Mouse (Mus musculus) embryonic facial prominence, embryonic 13.5 days (tissue): Measurements from ENCODE around the gene Oxsr1. TPM values are rescaled to one million over a fixed set of nuclear protein-coding genes. Genes with fewer than 3 reads are reported as not detected.

Experiments
- ATAC-seq: fragments of 200-750 bp; cut with Nextera tagmentation; 2 replicates; pipeline ENCODE4 v1.8.0; 2017; ENCODE audit warnings: low read depth; ENCODE audit not compliant: insufficient number of reproducible peaks, insufficient read depth, low FRiP score, low TSS enrichment
- H3K27ac ChIP-seq: fragments of 300-500 bp; sonication (generic); 2 replicates; pipeline ENCODE4 v1.5.1; 2015; ENCODE audit warnings: moderate library complexity, mild to moderate bottlenecking, inconsistent platforms
- H3K27me3 ChIP-seq: fragments of 300-500 bp; sonication (generic); 2 replicates; pipeline ENCODE4 v1.6.1; 2015; ENCODE audit warnings: mild to moderate bottlenecking, inconsistent platforms
- H3K36me3 ChIP-seq: fragments of 300-500 bp; sonication (generic); 2 replicates; pipeline ENCODE4 v1.6.1; 2015; ENCODE audit warnings: mild to moderate bottlenecking, inconsistent platforms
- H3K4me1 ChIP-seq: fragments of 300-500 bp; sonication (generic); 2 replicates; pipeline ENCODE4 v1.6.1; 2015; ENCODE audit warnings: inconsistent platforms
- H3K4me2 ChIP-seq: fragments of 300-500 bp; sonication (generic); 2 replicates; pipeline ENCODE4 v1.6.1; 2015; ENCODE audit warnings: moderate library complexity, mild to moderate bottlenecking, inconsistent platforms
- H3K4me3 ChIP-seq: fragments of 300-500 bp; sonication (generic); 2 replicates; pipeline ENCODE4 v1.5.1; 2015; ENCODE audit warnings: mild to moderate bottlenecking, inconsistent platforms
- H3K9ac ChIP-seq: fragments of 300-500 bp; sonication (generic); 2 replicates; pipeline ENCODE4 v1.6.1; 2015; ENCODE audit warnings: mild to moderate bottlenecking, inconsistent platforms
- H3K9me3 ChIP-seq: fragments of 300-500 bp; sonication (generic); 2 replicates; pipeline ENCODE4 v1.6.1; 2016; ENCODE audit warnings: inconsistent platforms
- WGBS: fragments of 180-500 bp; shearing (Covaris S2); methylation state at CpG from one replicate; pipeline ENCODE4 v1.1.7; 2015; ENCODE audit warnings: mixed read lengths; 5-methylcytosine and 5-hydroxymethylcytosine counted together
- polyA plus RNA-seq: library from polyadenylated mRNA; unstranded; fragments of >200 nt; fragmentation: Nextera tagmentation; extraction: Ambion mirVana; gene quantifications from 2 replicates; pipeline ENCODE4 v1.2.1, GENCODE M21; 2015

The Oxsr1 gene
- polyA plus RNA-seq, 1 experiment from 2014 or later: 11.7 TPM

DNA sequence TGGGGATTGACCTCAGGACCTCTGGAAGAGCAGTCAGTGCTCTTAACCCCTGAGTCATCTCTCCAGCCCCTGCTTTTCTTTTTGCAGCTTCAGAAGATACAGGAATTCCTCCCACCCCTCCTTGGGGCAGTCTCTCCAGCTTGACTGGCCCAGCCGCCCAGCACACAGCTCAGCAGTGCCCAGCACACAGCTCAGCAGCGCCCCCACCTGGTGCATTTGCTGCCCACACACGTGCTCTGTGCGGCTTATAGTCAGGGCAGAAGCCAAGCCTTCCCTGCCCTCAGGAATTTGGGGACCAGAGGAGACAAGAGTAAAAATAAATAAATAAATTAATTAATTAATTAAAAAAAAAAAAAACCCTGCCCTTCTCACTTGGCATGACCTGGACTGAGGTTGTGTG lies 29.8 kb upstream of the Oxsr1 start:
- H3K9ac ChIP-seq: no peak overlapping the region
- peaks cover 35% of the 10 kb centered on the region for H3K36me3 ChIP-seq
- H3K4me3 ChIP-seq: no peak overlapping the region
- WGBS: 32% methylated on average over 4 of the region's 4 CpGs
- no peaks in the 10 kb centered on the region for H3K4me1 ChIP-seq
- H3K27ac ChIP-seq: no peak overlapping the region
- no peaks in the 10 kb centered on the region for H3K27me3 ChIP-seq
- no peak for ATAC-seq
- H3K9me3 ChIP-seq: no peaks in the 10 kb centered on the region
- H3K4me2 ChIP-seq: no peak overlapping the region

DNA sequence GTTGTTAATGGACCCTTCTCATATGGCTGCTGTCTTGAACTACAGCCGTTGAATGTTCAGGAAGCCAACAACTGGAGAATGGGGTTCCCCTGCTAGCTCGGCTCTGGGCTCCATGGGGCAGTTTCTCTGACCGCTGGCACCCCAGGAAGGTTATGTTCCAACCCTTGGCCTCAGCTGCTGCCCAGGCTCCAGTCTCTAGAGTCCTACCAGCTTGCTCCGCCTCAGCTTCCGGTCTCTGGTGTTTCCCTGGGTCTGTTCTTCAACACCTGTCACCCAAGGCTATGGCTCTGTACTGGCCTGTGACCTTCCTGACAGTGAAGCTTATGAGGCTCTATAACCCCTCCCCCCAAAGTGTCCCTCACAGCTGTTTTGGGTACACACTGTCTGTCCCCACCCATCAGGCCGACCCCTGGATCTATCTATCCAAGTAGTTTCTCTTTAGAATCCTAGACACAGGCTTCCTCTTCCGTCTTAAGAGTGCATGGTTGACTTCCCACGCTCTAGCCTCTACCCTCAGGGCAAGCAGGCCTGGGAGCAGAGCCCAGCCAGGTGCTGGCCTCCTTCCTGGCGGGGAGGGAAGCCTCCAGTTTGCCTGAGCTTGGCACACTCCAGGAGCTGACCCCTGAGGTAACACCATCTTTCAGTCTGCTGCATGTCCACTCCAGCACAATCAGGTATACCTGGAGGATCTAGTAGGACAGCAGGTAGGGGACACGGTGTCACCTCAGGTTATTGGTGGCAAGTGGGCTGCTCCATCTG lies 28.9 kb upstream of the Oxsr1 start:
- Histone ChIP-seq H3K4me1 (no peaks in the 10 kb centered on the region), H3K4me2 (no peak overlapping the region), H3K9ac (no peak overlapping the region), H3K4me3 (no peak overlapping the region), H3K27me3 (no peaks in the 10 kb centered on the region), H3K9me3 (no peaks in the 10 kb centered on the region), H3K27ac (no peak overlapping the region), H3K36me3 (peaks cover 45% of the 10 kb centered on the region)
- no peak for ATAC-seq
- 87% methylated on average over 10 of the region's 10 CpGs for WGBS

GRCm38 (mm10) chr9:119350531-119350930 lies 28.3 kb upstream of the Oxsr1 start:
- no peak overlapping the region for H3K4me3 ChIP-seq
- ATAC-seq: no peak
- H3K4me1 ChIP-seq: no peaks in the 10 kb centered on the region
- no peaks in the 10 kb centered on the region for H3K9me3 ChIP-seq
- WGBS: 84% methylated on average over 3 of the region's 3 CpGs
- H3K27me3 ChIP-seq: no peaks in the 10 kb centered on the region
- no peak overlapping the region for H3K27ac ChIP-seq
- no peak overlapping the region for H3K4me2 ChIP-seq
- peaks cover 51% of the 10 kb centered on the region for H3K36me3 ChIP-seq
- no peak overlapping the region for H3K9ac ChIP-seq

GRCm38 (mm10) chr9:119346376-119346775 lies 24.1 kb upstream of the Oxsr1 start:
- H3K4me2 ChIP-seq: no peak overlapping the region
- peaks cover 74% of the 10 kb centered on the region for H3K36me3 ChIP-seq
- no peaks in the 10 kb centered on the region for H3K9me3 ChIP-seq
- peaks cover 12% of the 10 kb centered on the region for H3K4me1 ChIP-seq
- no peak overlapping the region for H3K9ac ChIP-seq
- H3K4me3 ChIP-seq: no peak overlapping the region
- no peaks in the 10 kb centered on the region for H3K27me3 ChIP-seq
- H3K27ac ChIP-seq: no peak overlapping the region
- ATAC-seq: no peak
- WGBS: 91% methylated on average over 8 of the region's 8 CpGs

- H3K36me3 ChIP-seq: peaks cover 49% of the 10 kb centered on the region
- peaks cover 24% of the 10 kb centered on the region for H3K4me1 ChIP-seq
- WGBS: 84% methylated on average over 7 of the region's 7 CpGs
- no peak for ATAC-seq
- H3K27ac ChIP-seq: no peak overlapping the region
- no peaks in the 10 kb centered on the region for H3K9me3 ChIP-seq
- H3K9ac ChIP-seq: 0 out of 2 replicates have a peak overlapping the region, but pooled peaks have one; percentile 33
- H3K4me3 ChIP-seq: 0 out of 2 replicates have a peak overlapping the region, but pooled peaks have one; percentile 85
- H3K27me3 ChIP-seq: no peaks in the 10 kb centered on the region
- peak overlapping the region; percentile 81; the same call in 1 of the 2 replicates for H3K4me2 ChIP-seq
These were observed 20.5 kb upstream of the Oxsr1 start for GRCm38 (mm10) chr9:119342728-119343127.

DNA sequence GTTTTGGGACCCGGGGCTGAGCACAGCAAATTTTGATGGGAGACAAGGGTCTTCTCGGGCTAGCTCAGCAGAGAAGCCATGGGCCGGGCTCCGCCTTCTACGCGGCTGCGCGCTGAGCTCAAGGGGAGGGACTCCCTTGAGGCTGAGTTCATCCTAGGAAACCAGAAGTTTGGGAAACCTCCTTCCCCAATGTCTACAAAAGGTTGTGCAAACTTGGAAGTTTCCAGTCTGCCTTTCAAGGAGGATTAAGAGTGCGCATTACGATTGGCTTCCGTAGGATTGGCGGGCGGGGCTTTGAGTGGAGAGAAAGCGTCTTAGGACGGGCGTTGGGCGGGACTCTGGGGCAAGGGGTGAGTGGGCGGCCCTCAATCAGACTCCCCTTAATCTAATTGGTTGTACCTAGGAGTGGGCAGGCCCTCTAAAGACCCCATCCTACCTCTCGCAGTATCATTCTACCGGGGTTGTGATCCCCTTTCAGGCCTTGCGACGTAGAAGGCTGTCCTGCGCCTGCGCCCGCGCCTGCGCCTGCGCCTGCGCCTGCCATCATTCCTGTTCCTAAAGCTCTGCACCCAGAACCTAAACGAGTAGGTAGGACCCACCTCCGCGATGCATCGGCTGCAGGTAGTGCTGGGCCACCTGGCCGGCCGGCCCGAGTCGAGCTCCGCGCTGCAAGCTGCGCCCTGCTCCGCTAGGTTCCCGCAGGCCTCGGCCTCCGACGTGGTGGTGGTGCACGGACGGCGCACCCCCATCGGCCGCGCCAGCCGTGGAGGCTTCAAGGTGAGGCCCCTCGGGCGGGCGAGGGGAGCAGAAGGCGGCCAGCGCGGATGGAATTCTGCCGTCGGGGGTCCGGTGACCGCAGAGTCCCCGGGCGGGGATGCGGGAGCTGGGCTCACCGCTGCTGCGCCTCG lies 18.9 kb upstream of the Oxsr1 start, which contains the start of gene Myd88:
Gene Myd88 (minus strand): TSS at position 503 of the 908 bp plus-strand sequence.
- H3K27ac ChIP-seq: peak within 1 kb of the TSS; percentile 94
- peak within 1 kb of the TSS; percentile 87 for H3K9ac ChIP-seq
- peak within 1 kb of the TSS; percentile 81 for H3K4me2 ChIP-seq
- peaks cover 24% of the 10 kb centered on the region for H3K4me1 ChIP-seq
- no peaks in the 10 kb centered on the region for H3K27me3 ChIP-seq
- peak within 1 kb of the TSS; percentile 85 for H3K4me3 ChIP-seq
- H3K36me3 ChIP-seq: peaks cover 34% of the 10 kb centered on the region
- H3K9me3 ChIP-seq: no peaks in the 10 kb centered on the region
- peak; percentile 98 for ATAC-seq
- under 1% methylated on average over 65 of the region's 68 CpGs for WGBS

DNA sequence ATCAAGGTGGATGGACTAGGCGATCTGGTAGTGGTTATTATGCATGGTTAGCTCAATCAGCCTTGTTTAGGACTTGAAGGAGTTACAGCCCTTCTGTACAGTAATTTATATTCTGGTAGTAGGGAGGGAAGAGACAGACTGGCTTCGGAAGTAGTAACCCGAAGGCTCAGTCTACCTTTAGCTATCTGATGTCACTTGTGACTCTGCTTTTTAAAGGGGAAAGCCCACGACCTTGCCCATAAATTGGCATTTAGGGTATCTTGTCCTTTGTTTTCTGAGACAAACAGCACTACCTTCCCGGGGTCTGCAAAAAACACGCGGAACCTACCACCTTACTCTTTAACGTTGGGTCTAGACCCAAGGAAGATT lies 18.0 kb upstream of the Oxsr1 start:
- no peak for ATAC-seq
- Histone ChIP-seq H3K4me1 (peaks cover 24% of the 10 kb centered on the region), H3K36me3 (peaks cover 24% of the 10 kb centered on the region), H3K27me3 (no peaks in the 10 kb centered on the region), H3K4me3 (peak overlapping the region; percentile 85), H3K4me2 (peak overlapping the region; percentile 81), H3K9ac (peak overlapping the region; percentile 81), H3K27ac (peak overlapping the region; percentile 94), H3K9me3 (no peaks in the 10 kb centered on the region)
- WGBS: 5% methylated on average over 8 of the region's 8 CpGs

GRCm38 (mm10) chr9:119339558-119340211 lies 17.5 kb upstream of the Oxsr1 start, which contains the start of gene Acaa1a:
Acaa1a (plus strand) TSS chr9:119339676.
- ATAC-seq: no peak
- H3K36me3 ChIP-seq: peaks cover 19% of the 10 kb centered on the region
- under 1% methylated on average over 43 of the region's 43 CpGs for WGBS
- H3K9ac ChIP-seq: peak within 1 kb of the TSS; percentile 81
- no peaks in the 10 kb centered on the region for H3K27me3 ChIP-seq
- H3K9me3 ChIP-seq: no peaks in the 10 kb centered on the region
- peaks cover 24% of the 10 kb centered on the region for H3K4me1 ChIP-seq
- peak within 1 kb of the TSS; percentile 81 for H3K4me2 ChIP-seq
- peak within 1 kb of the TSS; percentile 85 for H3K4me3 ChIP-seq
- peak within 1 kb of the TSS; percentile 94 for H3K27ac ChIP-seq

DNA sequence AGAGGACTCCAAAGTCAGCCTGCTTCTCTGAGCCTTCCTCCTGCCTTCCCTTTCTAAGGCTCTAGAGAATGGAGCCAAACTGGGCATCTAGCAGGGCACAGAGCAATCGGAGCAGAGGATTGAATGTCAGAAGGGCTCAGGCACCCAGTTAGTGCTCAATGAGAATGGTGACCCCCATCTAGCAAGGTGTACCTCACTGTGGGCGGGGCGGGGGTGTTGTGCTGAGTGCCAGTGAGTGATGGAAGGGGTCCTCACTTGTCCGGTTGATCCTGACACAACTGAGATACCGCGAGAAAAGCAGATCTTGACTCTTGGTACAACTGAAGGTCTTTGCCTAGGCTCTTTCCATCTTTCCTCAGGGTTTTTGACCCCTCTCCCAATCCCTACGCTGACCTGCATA lies 16.9 kb upstream of the Oxsr1 start:
- no peaks in the 10 kb centered on the region for H3K27me3 ChIP-seq
- ATAC-seq: no peak
- 45% methylated on average over 7 of the region's 7 CpGs for WGBS
- peaks cover 24% of the 10 kb centered on the region for H3K4me1 ChIP-seq
- H3K36me3 ChIP-seq: peaks cover 13% of the 10 kb centered on the region
- peak overlapping the region; percentile 81 for H3K9ac ChIP-seq
- peak overlapping the region; percentile 81 for H3K4me2 ChIP-seq
- no peaks in the 10 kb centered on the region for H3K9me3 ChIP-seq
- peak overlapping the region; percentile 85 for H3K4me3 ChIP-seq
- no peak overlapping the region for H3K27ac ChIP-seq

DNA sequence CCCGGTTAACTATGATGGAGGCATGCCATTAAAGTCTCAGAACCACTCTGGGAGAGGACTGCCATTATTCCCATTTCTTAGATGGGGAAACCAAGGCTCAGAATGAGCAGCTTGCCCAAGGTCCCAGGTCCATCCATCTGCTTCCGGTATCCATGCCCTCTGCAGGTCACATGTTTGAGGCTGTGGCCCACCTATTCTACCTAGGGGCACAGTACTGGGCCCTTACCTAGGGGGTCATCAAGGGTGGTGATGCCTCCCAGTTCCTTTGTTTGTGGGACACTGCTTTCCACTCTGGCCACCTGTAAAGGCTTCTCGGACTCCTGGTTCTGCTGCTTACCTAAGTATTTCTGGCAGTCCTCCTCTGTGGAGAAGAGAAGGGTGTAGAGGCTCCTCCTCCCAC lies 16.1 kb upstream of the Oxsr1 start:
- H3K36me3 ChIP-seq: peaks cover 6% of the 10 kb centered on the region
- H3K27me3 ChIP-seq: no peaks in the 10 kb centered on the region
- no peak overlapping the region for H3K4me3 ChIP-seq
- no peak overlapping the region for H3K4me2 ChIP-seq
- no peak for ATAC-seq
- no peaks in the 10 kb centered on the region for H3K9me3 ChIP-seq
- H3K9ac ChIP-seq: no peak overlapping the region
- WGBS: 88% methylated on average over 3 of the region's 3 CpGs
- no peak overlapping the region for H3K27ac ChIP-seq
- peaks cover 24% of the 10 kb centered on the region for H3K4me1 ChIP-seq

DNA sequence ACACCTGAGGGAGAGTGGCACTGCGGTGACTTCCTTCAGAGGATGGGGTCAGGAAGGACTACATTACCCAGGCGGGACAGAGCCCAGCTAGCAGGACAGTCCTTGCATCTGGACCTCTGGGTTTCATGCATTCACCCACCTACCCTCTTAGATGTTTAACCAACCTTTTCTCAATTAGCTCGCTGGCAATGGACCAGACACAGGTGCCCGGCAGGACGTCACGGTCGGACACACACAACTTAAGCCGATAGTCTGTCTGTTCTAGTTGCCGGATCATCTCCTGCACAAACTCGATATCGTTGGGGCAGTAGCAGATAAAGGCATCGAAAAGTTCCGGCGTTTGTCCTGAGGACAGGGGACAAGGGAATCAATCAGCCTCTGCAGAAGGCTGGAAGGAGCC lies 15.6 kb upstream of the Oxsr1 start:
- 90% methylated on average over 14 of the region's 14 CpGs for WGBS
- Histone ChIP-seq H3K27me3 (no peaks in the 10 kb centered on the region), H3K4me1 (peaks cover 23% of the 10 kb centered on the region), H3K27ac (no peak overlapping the region), H3K9ac (no peak overlapping the region), H3K4me2 (no peak overlapping the region), H3K36me3 (peaks cover under 1% of the 10 kb centered on the region), H3K9me3 (no peaks in the 10 kb centered on the region), H3K4me3 (no peak overlapping the region)
- no peak for ATAC-seq
